24 mouse cellular contexts compared by ENCODE assay signal in genomic region chr8:115068723-115069122, GRCm38 (mm10).
DNase-seq lines count a peak whose midpoint lies in the region; ATAC-seq and TF ChIP-seq lines count a peak whose summit lies in the region.
"Had no signal": no experiment of that assay in that cellular context is flagged by ENCODE, and none has a peak within 500 bp of the region (broad histone marks: within the 10 kb centered on the region; RNA-seq: fewer than 3 reads in every experiment).

No protein-coding gene starts in this region.

- no peaks in the 10 kb centered on the region for H3K36me3 ChIP-seq in liver, adult 2 months (ENCODE audit: control insufficient read depth, insufficient read depth, low read length)
- no peaks in the 10 kb centered on the region for H3K36me3 ChIP-seq in liver, postnatal 0 days (replicated peaks; ENCODE audit: insufficient read depth, low read length)
- no peaks in the 10 kb centered on the region for H3K36me3 ChIP-seq in midbrain, embryonic 11.5 days (ENCODE audit: control insufficient read depth, insufficient read depth, low read length)
- H3K36me3 ChIP-seq in midbrain, postnatal 0 days (ENCODE audit: insufficient read depth, low read length) = no peaks in the 10 kb centered on the region
- H3K36me3 ChIP-seq: embryonic facial prominence, embryonic 10.5 days; embryonic facial prominence, embryonic 12.5 days; forebrain, embryonic 15.5 days; G1E had no signal

- peaks cover 2% of the 10 kb centered on the region; the same call in 1 of the 2 replicates for H3K4me1 ChIP-seq in liver, adult 2 months (ENCODE audit: control insufficient read depth, insufficient read depth, low read length)
- H3K4me1 ChIP-seq in liver, postnatal 0 days (ENCODE audit: insufficient read depth) = peaks cover 3% of the 10 kb centered on the region; the same call in 1 of the 2 replicates
- no peaks in the 10 kb centered on the region for H3K4me1 ChIP-seq in midbrain, embryonic 11.5 days (ENCODE audit: control insufficient read depth, insufficient read depth, low read length)
- no peaks in the 10 kb centered on the region for H3K4me1 ChIP-seq in midbrain, postnatal 0 days (ENCODE audit: insufficient read depth, low read length)
- H3K4me1 ChIP-seq: embryonic facial prominence, embryonic 12.5 days; forebrain, embryonic 13.5 days; forebrain, embryonic 15.5 days had no signal

- no peak overlapping the region for H3K4me3 ChIP-seq in liver, adult 2 months (ENCODE audit: insufficient read depth, low read depth, low read length)
- no peak overlapping the region for H3K4me3 ChIP-seq in liver, postnatal 0 days (ENCODE audit: low read depth, low read length)
- H3K4me3 ChIP-seq in midbrain, embryonic 11.5 days (ENCODE audit: low read depth, low read length) = no peak overlapping the region
- H3K4me3 ChIP-seq in midbrain, postnatal 0 days (ENCODE audit: low read depth, low read length) = no peak overlapping the region
- H3K4me3 ChIP-seq: embryonic facial prominence, embryonic 10.5 days; embryonic facial prominence, embryonic 12.5 days; forebrain, embryonic 13.5 days; forebrain, embryonic 15.5 days had no signal

- TF ChIP-seq EP300 in liver, postnatal 0 days (IDR thresholded peaks at IDR 0.05; ENCODE audit: low read depth) = no peak

- no peak overlapping the region for H3K27ac ChIP-seq in liver, adult 2 months (replicated peaks; ENCODE audit: insufficient read depth, low read depth, low read length)
- no peak overlapping the region for H3K27ac ChIP-seq in liver, postnatal 0 days (ENCODE audit: low read depth)
- H3K27ac ChIP-seq in midbrain, embryonic 11.5 days (ENCODE audit: low read depth, low read length) = no peak overlapping the region
- no peak overlapping the region for H3K27ac ChIP-seq in midbrain, postnatal 0 days (ENCODE audit: low read depth, low read length)
- H3K27ac ChIP-seq: embryonic facial prominence, embryonic 10.5 days; embryonic facial prominence, embryonic 12.5 days; forebrain, embryonic 13.5 days; forebrain, embryonic 15.5 days had no signal

- no peak for TF ChIP-seq POLR2A in liver, adult 2 months (IDR thresholded peaks at IDR 0.05; ENCODE audit: extremely low read depth, insufficient read depth, low read length)

- ATAC-seq in liver, postnatal 0 days = no peak
- no peak for ATAC-seq in midbrain, embryonic 11.5 days (ENCODE audit: low FRiP score)
- no peak for ATAC-seq in midbrain, postnatal 0 days (ENCODE audit: low FRiP score)
- ATAC-seq: activated CD4-positive, CD25-positive, alpha-beta regulatory T cell, adult 4 months; CD4-positive, CD25-positive, alpha-beta regulatory T cell, adult 4 months; forebrain, embryonic 13.5 days; forebrain, embryonic 15.5 days; Patski had no signal

- H3K9ac ChIP-seq in liver, adult 2 months (ENCODE audit: low read depth, low read length) = no peak overlapping the region
- H3K9ac ChIP-seq in liver, postnatal 0 days (replicated peaks) = no peak overlapping the region
- H3K9ac ChIP-seq in midbrain, embryonic 11.5 days (ENCODE audit: low read length) = no peak overlapping the region
- no peak overlapping the region for H3K9ac ChIP-seq in midbrain, postnatal 0 days (replicated peaks; ENCODE audit: low read length, poor library complexity, severe bottlenecking)
- H3K9ac ChIP-seq: embryonic facial prominence, embryonic 12.5 days; forebrain, embryonic 13.5 days; forebrain, embryonic 15.5 days had no signal

- TF ChIP-seq CTCF in liver, adult 2 months (IDR thresholded peaks at IDR 0.05; ENCODE audit: low read depth, low read length) = no peak
- TF ChIP-seq CTCF in liver, postnatal 0 days (IDR thresholded peaks at IDR 0.05; ENCODE audit: low read depth) = no peak
- no peak for TF ChIP-seq CTCF in midbrain, postnatal 0 days (IDR thresholded peaks at IDR 0.05)

- no peaks in the 10 kb centered on the region for H3K79me2 ChIP-seq in liver, adult 2 months (ENCODE audit: control insufficient read depth, insufficient read depth, low read length)

- no peak overlapping the region for H3K4me2 ChIP-seq in liver, postnatal 0 days (ENCODE audit: low read depth, low read length)
- H3K4me2 ChIP-seq in midbrain, embryonic 11.5 days = no peak overlapping the region
- H3K4me2 ChIP-seq in midbrain, postnatal 0 days (ENCODE audit: low read depth, low read length, poor library complexity, severe bottlenecking) = no peak overlapping the region
- H3K4me2 ChIP-seq: embryonic facial prominence, embryonic 12.5 days; forebrain, embryonic 13.5 days; forebrain, embryonic 15.5 days had no signal

- 63% methylated on average over 5 of the region's 5 CpGs for WGBS in liver, adult 2 months
- WGBS in liver, postnatal 0 days (ENCODE audit: insufficient replicate concordance) = 43% methylated on average over 5 of the region's 5 CpGs
- 78% methylated on average over 5 of the region's 5 CpGs for WGBS in midbrain, embryonic 11.5 days
- 80% methylated on average over 5 of the region's 5 CpGs for WGBS in midbrain, postnatal 0 days

- intact Hi-C loops in heart, postnatal 25 days (cut with DNase I) = no loop called here

- peak; percentile 71 for DNase-seq in heart, adult 11 months
- DNase-seq in heart, postnatal 25 days (ENCODE audit: low spot score) = no peak
- peak; percentile 8 for DNase-seq in liver, adult 2 months (ENCODE audit: extremely low read depth, low read depth, low spot score)
- no peak for DNase-seq in liver, postnatal 0 days
- DNase-seq in midbrain, embryonic 11.5 days (ENCODE audit: low spot score, missing footprints) = peak; percentile 54
- no peak for DNase-seq in midbrain, postnatal 0 days (ENCODE audit: low spot score)
- DNase-seq: adrenal gland, adult 8-10 months; adrenal gland, postnatal 14 days; adrenal gland, postnatal 36 days; B cell, adult 2 months; cerebellum, adult 11-12 months; cerebellum, adult 2 months; cerebellum, adult 9-10 months; cerebellum, postnatal 10 days; cerebellum, postnatal 25 days had no signal

- H3K9me3 ChIP-seq in liver, postnatal 0 days (ENCODE audit: low read length) = no peaks in the 10 kb centered on the region
- H3K9me3 ChIP-seq in midbrain, embryonic 11.5 days (ENCODE audit: control insufficient read depth, low read length) = no peaks in the 10 kb centered on the region
- no peaks in the 10 kb centered on the region for H3K9me3 ChIP-seq in midbrain, postnatal 0 days (ENCODE audit: low read length)
- H3K9me3 ChIP-seq: embryonic facial prominence, embryonic 10.5 days; embryonic facial prominence, embryonic 12.5 days; forebrain, embryonic 13.5 days; forebrain, embryonic 15.5 days had no signal

- H3K27me3 ChIP-seq in liver, adult 2 months (ENCODE audit: control insufficient read depth, insufficient read depth, low read length) = no peaks in the 10 kb centered on the region
- H3K27me3 ChIP-seq in liver, postnatal 0 days (ENCODE audit: insufficient read depth, low read length) = no peaks in the 10 kb centered on the region
- H3K27me3 ChIP-seq in midbrain, embryonic 11.5 days (ENCODE audit: control insufficient read depth, insufficient read depth, low read length) = no peaks in the 10 kb centered on the region
- no peaks in the 10 kb centered on the region for H3K27me3 ChIP-seq in midbrain, postnatal 0 days (ENCODE audit: insufficient read depth, low read length)
- H3K27me3 ChIP-seq: CH12.LX; embryonic facial prominence, embryonic 12.5 days; forebrain, embryonic 13.5 days; forebrain, embryonic 15.5 days; Patski had no signal

Comparison
In these comparisons a context has a peak if more than half of its experiments do, and no peak if none do; other contexts are left out.
1. DNase-seq: peak in heart, adult 11 months (single experiment), liver, adult 2 months (single experiment) and midbrain, embryonic 11.5 days (single experiment); none in heart, postnatal 25 days (single experiment), liver, postnatal 0 days (single experiment) and midbrain, postnatal 0 days (single experiment).